In the genomic region with DNA sequence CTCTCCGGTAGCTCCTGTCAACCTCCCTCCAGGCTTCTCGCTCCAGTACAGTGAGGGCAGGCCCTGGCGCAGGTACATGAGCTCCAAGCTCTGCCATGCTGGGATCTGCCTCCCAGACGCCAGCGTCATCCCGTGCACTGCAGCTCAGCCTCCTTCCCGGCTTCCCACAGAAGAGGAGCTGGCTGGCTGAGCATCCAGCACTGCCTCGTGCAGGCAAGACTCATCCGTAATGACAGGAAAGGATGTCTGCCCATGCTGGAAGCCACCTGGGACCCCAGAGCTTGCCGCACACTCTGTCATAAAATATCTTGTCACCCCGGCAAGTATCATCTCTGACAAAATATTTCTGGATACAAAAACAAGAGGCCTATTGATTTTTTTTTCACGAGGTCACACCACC, we compare ENCODE assay signal across 8 mouse cellular contexts. TPM values are rescaled to one million over a fixed set of nuclear protein-coding genes. Genes with fewer than 3 reads are reported as not detected.
DNase-seq lines count a peak whose midpoint lies in the region; ATAC-seq and TF ChIP-seq lines count a peak whose summit lies in the region.

A gene (plus strand): TSS at position 171 of the 400 bp plus-strand sequence.

- peaks cover 4% of the 10 kb centered on the region for H3K9me3 ChIP-seq in midbrain, embryonic 11.5 days (ENCODE audit: control insufficient read depth, low read length)

- 0 out of 2 replicates have a peak within 1 kb of the TSS, but pooled peaks have one; percentile 9 for H3K4me3 ChIP-seq in testis, adult 2 months (ENCODE audit: control insufficient read depth, low read depth, low read length)
- peak within 1 kb of the TSS; percentile 24; the same call in 1 of the 2 replicates for H3K4me3 ChIP-seq in layer of hippocampus, adult 2 months
- H3K4me3 ChIP-seq in midbrain, embryonic 11.5 days (ENCODE audit: low read depth, low read length): no peak within 1 kb of the TSS

- no peaks in the 10 kb centered on the region for H3K36me3 ChIP-seq in testis, adult 2 months (ENCODE audit: control insufficient read depth, insufficient read depth, low read length)
- no peaks in the 10 kb centered on the region for H3K36me3 ChIP-seq in midbrain, embryonic 11.5 days (ENCODE audit: control insufficient read depth, insufficient read depth, low read length)

- WGBS in midbrain, embryonic 11.5 days: 32% methylated on average over 12 of the region's 12 CpGs

- ATAC-seq in midbrain, embryonic 11.5 days (ENCODE audit: low FRiP score): no peak
- no peak for ATAC-seq in granulocyte monocyte progenitor cell, adult 5-6 weeks (replicated peaks; ENCODE audit: poor library complexity, severe bottlenecking)

- no peak for TF ChIP-seq POLR2A in testis, adult 2 months (IDR thresholded peaks at IDR 0.05; ENCODE audit: control insufficient read depth, low read depth, low read length)

- H3K4me2 ChIP-seq in midbrain, embryonic 11.5 days: peak within 1 kb of the TSS; percentile 29; the same call in 1 of the 2 replicates

- no peak within 1 kb of the TSS for H3K9ac ChIP-seq in midbrain, embryonic 11.5 days (ENCODE audit: low read length)

- H3K4me1 ChIP-seq in testis, adult 2 months (ENCODE audit: control insufficient read depth, insufficient read depth, low read length): peaks cover 10% of the 10 kb centered on the region
- H3K4me1 ChIP-seq in midbrain, embryonic 11.5 days (ENCODE audit: control insufficient read depth, insufficient read depth, low read length): peaks cover 29% of the 10 kb centered on the region

- no peak for TF ChIP-seq CTCF in testis, adult 2 months (IDR thresholded peaks at IDR 0.05; ENCODE audit: control insufficient read depth, insufficient read depth, insufficient replicate concordance, low read depth, low read length)
- no peak for TF ChIP-seq CTCF in layer of hippocampus, adult 2 months (conservative IDR thresholded peaks at IDR 0.05)

- H3K27ac ChIP-seq in testis, adult 2 months (ENCODE audit: control insufficient read depth, insufficient read depth, low read depth, low read length): no peak within 1 kb of the TSS
- H3K27ac ChIP-seq in layer of hippocampus, adult 2 months: peak within 1 kb of the TSS; percentile 92
- H3K27ac ChIP-seq in midbrain, embryonic 11.5 days (ENCODE audit: low read depth, low read length): peak within 1 kb of the TSS; percentile 21; the same call in 1 of the 2 replicates

- no peaks in the 10 kb centered on the region for H3K27me3 ChIP-seq in testis, adult 2 months (ENCODE audit: control insufficient read depth, insufficient read depth, low read length)
- no peaks in the 10 kb centered on the region for H3K27me3 ChIP-seq in midbrain, embryonic 11.5 days (ENCODE audit: control insufficient read depth, insufficient read depth, low read length)

- DNase-seq in adrenal gland, postnatal 10 days: peak; percentile 15
- DNase-seq in adrenal gland, postnatal 36 days: no peak
- DNase-seq in testis, postnatal 10 days (ENCODE audit: low spot score): no peak
- DNase-seq in layer of hippocampus, adult 2 months (ENCODE audit: low spot score in 2 of 2): peak; percentile 64 to 80
- DNase-seq in midbrain, embryonic 11.5 days (ENCODE audit: low spot score, missing footprints): no peak
- DNase-seq in telencephalon, adult 2 months (ENCODE audit: low read depth, low spot score): peak; percentile 71

RNA-seq across cellular contexts. Expression of the gene that starts here (rescaled TPM):
- not detected for total RNA-seq in adrenal gland, postnatal 10 days (2021)
- total RNA-seq in adrenal gland, postnatal 36 days (2021): not detected
- not detected in 2 replicates for polyA plus RNA-seq in testis, adult 2 months (2012; rRNA removed)
- under 1 TPM; 0.20 to 0.26 TPM for total RNA-seq in layer of hippocampus, adult 2 months (2021)
- polyA plus RNA-seq in midbrain, embryonic 11.5 days (2014; fragmentation: Nextera tagmentation; extraction: Ambion mirVana): 0.25 TPM in 1 of 2 replicates, not detected in the other
- not detected in 2 replicates for total RNA-seq in granulocyte monocyte progenitor cell, adult 5-6 weeks (2014; fragmentation: Nextera tagmentation)
- total RNA-seq in granulocyte monocyte progenitor cell, adult 5-6 weeks (2017): not detected in 2 replicates

Comparison
In these comparisons a context has a peak if more than half of its experiments do, and no peak if none do; other contexts are left out.
1. Peak in DNase-seq in adrenal gland, postnatal 10 days; RNA of the gene not detected or under 1 TPM.
2. Peak in DNase-seq, H3K4me3 ChIP-seq and H3K27ac ChIP-seq in layer of hippocampus, adult 2 months; RNA of the gene not detected or under 1 TPM.